Mouse (Mus musculus) urinary bladder, postnatal 14 days (tissue): Measurements from ENCODE around the gene Bckdha.

Experiments
- DNase-seq: peaks from one replicate; pipeline ENCODE4 v3.0.0; 2021; ENCODE audit warnings: low spot score

Gene Bckdha

DNA sequence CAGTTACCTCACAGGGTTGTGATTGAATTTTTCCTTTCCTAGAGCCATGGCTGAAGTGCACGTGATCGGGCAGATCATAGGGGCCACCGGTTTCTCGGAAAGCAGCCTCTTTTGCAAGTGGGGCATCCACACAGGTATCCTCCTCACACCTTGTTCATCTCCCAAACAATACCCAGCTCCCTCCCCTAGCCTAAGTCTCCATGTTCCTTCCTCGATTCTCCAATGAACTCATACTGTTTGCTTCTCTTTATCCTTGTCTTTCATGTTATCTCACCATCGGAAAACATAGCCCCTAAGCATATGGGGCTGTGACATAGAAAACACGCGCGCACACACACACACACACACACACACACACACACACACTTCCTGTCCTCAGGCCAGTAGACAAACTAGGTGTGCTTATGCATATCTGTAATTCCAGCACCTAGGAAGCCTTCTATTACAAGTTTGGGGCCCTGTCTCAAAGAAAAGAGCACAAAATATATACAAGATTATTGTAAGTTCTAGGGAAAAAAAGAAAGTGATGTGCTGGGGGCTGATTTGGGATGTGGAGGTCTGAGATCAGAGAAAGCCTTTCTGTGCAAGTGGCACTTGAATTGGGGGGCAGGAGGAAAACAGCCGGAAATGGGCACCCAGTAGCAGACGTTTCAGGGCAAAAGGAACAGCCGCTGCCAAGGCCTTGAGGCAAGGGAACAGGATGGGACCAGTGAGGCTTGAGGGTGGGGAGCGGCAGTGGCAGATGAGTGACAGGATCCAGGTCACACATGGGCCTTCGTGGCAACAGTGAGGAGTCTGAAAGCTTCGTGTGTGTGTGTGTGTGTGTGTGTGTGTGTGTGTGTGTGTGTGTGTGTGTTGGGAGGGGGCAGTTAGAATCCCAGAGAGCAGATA is 22.8 kb upstream of the Bckdha start:
- DNase-seq = no peak

DNA sequence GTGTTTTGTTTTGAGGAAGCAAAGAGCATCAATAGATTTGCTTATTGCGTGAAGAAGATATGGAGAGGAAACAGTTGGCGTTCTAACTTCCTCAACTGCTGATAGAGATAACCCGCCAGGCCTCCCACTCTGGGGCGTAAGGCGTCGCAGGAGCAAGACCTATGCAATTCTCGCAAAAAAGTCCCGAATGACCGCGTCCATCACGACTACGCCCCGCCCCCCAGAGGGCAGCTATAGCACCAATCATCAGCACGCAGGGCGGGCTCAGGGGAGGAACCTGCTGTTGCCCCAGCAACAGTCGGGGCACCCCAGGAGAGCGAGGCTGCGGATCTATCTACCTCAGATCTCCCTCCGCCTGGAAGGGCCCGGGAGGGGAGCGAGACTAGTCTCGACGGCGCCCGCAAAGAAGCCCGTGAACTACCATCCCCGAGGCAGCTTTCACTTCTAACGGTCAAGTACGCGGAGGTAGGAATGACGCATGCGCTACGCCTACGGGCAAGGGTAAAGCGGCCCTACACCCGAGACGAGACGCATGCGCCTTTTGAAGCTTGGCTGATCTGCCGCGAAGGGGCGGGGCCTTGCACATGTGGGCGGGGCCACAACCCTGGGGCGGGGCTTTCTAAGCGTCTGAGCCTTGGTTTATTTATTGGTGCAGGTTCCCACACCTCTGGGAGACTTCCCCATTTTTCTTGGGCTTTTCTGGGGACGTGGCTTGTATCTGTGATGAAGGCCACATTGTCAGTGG is 21.9 kb upstream of the Bckdha start, which contains the start of gene B9d2:
Gene B9d2, plus strand, starts transcription at position 267 of the 745 bp plus-strand sequence.
- DNase-seq = peak; percentile 97

DNA sequence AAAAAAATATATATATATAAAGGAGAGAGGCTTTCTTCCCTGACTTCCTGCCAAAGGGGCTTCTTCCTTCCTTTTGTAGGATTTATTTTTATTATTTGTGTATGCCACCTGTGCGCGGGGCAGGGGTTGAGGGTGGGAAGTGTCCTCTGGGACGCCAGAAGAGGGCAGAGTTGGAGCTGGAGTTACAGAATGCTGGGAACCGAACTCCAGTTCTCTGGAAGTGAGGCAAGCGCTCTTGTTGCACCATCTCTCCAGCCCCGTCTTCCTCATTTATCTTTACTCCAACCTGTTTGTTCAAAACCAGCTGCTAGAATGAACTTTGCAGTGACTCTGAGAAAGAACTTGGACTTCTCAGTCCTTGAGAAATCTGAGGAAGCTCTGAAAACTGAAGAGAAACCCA is 21.2 kb upstream of the Bckdha start:
- no peak for DNase-seq

DNA sequence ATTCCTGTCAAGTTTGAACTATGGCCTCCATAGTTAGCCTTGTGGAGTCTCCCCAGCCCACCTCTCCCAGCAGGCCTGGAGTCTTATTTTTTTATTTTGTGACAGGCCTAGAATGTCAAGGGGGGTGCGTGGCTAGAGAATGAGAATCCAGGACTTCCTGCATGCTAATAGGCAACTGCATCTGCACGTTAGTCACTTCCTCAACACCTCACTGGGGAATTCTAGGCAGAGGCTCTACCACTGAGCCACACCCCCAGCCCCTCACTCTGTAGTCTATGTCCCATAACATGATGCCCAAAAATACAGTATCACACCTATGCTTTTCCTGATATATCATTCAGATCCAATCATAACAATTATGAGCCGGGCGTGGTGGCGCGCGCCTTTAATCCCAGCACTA is 18.2 kb upstream of the Bckdha start:
- DNase-seq = no peak

DNA sequence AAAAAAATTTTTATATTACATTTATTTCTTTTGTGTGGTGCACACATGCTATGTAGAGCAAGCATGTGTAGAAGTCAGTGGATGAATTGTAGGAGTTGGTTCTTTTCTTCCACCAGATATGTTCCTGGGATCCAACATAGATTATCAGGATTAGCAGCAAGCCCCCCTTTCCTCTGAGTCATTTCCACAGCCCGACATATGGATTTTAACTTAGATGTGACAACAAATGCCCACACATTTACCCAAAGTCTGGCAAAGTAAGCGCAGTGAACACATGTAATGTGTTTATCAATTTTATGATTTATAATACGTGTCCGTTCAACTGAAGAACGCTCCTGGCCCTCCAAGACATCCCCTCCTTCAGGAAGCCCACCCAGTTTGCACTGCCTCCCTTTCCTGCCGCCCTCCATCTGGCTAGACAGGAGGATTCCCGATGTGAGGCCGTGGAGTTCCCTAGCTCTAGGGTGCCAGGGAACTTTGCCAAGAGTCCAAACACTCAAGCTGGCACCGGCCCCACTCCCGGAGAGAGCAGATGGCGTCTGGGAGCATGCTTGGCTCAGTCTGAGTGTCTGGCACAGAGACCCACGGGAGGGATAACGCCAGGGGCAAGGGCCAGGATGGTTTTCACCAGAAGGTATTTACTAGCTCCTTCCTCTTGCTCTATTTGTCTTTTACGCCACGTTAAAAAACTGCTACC is 17.5 kb upstream of the Bckdha start:
- peak; percentile 81 for DNase-seq

DNA sequence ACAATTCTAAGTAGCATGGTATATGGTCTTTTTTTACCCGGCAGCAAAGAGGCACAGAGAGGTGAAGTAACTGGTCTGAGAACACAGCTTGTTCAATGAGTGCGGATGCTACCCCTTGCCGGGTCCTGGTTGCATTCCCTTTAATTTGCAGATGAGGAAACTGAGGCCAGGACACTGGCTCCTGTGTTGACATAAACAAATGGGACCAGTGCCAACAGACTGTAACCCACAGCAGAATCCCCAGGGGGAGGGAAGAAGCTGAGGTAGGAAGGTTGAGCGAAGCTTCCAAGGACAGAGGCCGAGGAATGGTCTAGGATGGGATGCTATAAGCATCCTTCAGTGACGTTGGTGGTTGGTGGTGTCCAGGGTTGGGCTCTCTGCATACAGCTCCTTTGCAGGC is 16.6 kb upstream of the Bckdha start:
- DNase-seq = no peak

DNA sequence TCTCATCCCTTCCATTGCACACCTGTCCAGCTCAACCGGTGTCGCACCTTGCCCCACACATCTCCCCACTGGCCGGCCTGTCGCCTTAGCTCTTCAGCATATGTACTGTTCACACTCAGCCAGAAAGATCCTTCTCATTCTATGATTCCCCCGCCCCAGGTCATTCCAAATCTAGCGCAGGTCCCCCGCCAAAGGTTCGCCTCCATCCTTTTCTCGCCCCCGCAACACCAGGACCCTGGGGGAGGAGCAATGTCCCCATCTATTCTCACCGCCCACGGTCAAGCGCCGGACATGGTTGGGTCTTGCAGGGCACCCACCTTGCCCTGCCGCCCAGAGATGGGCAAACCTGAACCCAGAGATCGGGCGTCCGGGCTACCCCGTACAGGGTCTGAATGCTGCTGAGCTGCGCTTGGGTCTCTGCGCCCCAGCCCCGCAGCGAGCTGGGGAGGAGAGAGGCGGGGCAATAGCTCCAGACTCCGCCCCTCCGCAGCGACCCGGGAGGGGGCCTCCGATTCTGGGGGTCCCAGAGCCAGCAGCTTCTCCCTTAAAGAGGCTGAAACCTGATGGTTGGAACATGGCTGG is 16.0 kb upstream of the Bckdha start, which contains the start of gene Tmem91:
Gene Tmem91, minus strand, starts transcription at position 448 of the 582 bp plus-strand sequence.
- no peak for DNase-seq

DNA sequence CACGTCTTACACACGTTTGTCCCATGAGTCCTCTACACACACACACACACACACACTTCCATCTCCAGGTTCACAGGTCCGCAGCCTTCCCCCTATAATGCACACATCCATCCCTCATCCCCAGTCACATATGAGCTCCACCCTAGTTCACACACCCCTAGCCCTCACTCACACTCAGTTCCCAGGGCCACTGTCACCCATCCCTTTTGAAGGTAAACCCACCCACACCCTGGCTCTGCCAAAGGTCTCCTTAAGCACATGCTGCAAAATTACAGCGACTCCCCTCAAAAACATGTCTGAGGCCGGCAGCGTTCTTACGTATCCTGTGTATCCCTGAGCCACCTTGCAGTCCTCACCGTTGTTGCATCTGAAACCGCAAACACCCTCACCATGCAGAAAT is 15.5 kb upstream of the Bckdha start:
- no peak for DNase-seq

DNA sequence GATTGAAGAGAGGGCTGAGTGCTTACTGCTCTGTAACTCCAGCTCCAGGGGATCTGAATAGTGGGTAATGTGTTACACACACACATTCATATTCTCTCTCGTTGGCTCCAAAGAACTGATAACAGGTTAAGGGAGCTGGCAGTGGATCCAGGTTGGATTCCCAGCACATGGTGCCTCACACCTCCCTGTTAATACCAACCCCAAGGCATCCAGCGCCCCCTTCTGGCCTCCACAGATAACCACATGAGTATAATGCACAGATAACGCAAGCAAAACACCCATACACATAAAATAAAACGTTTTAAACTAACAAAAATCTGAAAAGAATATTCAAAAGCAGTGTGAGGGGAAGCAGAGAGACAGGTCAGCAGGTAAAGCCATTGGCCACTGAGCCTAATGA is 13.7 kb upstream of the Bckdha start:
- no peak for DNase-seq

DNA sequence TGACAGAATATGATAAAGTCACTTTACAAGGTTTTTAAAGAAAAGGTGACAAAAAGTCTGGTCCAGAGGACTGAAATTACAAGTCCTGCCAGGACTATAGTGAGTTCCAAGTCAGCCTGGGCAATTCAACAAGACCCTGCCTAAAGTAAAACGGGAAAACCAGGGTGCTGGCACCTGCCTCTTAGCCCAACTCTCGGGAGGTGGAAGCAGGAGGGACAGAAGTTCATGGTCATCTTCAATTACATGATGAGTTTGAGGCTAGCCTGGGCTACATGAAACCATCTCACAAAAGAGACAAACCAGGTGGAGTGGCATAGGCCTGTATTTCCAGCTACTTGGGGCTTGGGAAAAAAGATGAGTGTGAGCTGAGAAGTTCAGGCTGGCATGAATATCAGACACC is 12.9 kb upstream of the Bckdha start:
- no peak for DNase-seq

DNA sequence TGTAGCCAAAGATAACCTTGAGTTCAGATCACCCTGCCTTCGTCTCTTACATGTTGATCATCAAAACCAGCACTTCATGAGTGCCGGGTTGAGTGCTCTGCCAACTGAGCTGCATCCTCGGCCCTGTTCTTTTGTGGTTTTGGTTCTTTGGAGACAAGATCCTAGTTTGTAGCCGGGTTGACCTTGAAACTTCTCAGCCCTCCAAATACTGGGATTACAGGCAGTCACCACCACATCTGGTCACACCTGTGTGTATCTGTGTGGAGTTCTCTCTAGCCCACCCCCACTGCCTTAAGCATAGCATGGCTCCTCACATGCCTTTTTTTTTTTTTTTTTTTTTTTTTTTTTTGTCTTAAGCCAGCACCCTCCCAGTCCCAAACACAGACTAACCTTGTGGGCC is 11.3 kb upstream of the Bckdha start:
- no peak for DNase-seq

DNA sequence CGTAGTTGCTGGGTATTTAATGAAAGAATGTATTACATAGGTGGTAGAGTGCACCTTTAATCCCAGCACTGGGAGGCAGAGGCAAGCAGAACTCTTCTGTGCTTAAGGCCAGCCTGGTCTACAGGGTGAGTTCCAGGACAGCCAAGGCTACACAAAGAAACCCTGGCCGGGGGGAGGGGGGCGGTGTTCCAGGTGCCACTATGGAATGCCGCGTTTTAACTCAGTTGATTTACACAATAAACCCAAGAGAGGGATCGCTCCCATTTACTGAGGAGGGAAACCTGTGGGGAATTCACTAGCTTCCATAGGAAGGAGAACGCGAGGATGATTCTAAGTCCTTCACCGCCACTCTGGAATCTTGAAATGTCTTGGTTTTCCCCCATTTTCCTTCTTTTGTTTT is 10.8 kb upstream of the Bckdha start:
- no peak for DNase-seq

DNA sequence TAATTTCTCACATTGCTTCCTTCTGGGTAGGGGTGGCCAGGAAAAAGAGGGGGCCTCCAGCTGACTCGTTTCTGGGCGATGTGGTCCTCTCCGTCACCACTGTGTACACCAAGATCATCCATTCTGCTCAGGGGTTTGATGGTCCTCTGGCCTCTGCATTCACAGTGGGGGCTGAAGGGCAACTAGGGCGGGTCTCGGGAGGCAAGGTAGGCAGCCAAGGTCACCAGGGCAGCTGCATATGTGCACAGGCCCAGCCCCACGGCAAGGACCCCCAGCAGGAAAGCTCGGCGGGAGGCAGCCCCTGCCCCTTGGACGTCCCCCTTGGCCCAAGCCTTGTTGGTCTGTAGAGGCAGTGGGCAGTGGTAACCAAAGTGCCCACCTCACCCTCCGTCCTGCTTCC is 10.4 kb upstream of the Bckdha start:
- DNase-seq = no peak

DNA sequence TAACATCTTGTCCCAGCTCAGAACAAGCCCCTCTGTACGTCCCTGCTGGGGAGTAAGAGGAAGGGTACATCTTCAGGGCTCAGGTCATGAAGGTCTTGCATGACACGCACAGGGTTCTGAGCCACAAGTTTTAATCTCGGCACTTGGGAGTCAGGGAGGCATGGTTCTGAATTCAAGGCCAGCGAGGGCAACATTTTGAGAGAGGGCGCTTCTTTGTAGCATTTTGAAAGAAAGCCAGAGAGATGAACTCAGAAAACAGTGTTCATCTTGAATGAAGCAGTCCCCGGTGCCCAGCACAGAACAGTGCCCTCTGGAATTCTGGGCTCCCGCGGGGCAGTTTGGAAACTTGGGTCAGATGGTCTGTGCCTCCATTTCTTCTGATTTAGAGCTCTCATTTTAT is 7.6 kb upstream of the Bckdha start:
- DNase-seq = no peak

DNA sequence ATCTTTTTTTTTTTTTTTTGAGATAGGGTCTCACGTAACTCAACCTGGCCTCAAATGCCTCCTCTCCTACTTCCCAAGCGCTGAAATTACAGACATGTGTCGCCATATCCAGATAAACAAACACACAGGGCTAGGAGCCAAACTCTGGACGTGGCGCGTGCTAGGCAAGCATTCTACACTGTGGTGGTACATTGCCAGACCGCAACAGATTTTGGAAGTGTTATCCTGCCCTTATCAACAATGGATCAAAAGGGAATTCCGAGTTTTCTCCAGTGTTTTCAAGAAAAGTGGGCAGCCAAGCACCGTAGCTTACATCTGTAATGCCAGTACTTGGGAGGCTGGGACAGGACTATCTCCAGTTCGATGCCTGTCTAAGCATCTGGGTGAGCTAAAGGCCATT is 996 bp downstream of the Bckdha start:
- no peak for DNase-seq

DNA sequence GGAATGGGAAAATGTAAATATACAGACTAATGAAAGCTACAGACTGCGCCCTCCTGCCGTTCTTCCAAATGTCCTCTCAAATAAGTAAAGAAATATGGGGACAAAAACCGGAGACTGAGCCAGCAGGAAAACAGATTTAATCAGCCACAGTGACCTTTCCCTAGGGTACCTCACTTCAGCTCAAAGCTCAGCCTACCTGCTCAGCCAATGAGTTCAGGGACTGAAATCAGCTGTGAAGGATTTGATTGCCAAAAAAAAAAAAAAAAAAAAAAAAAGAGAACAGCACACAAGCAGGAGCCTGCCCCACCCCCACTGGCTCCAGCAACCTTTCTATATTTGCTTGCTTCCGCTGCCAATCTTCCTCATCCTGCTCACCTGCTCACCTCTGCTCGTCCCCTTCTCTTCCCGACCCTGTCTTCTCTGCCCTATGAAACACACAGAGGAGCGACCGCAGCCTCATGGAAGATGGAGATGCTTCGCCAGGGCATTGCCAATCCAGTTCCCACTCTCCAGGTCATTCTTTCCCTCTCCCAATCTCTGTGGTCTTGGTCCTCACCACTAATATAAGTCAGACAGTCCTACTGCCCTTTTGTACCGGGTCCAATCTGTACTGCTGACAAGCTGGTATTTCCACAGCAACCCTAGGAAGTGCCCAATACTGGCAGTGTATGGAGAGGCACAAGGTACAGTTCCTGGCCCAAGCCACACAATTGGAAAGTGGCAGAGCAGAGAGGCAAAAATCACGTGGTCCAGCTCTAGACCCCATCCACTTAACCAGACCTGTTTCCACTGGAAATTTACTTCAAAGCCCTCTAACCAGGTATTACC is 3.0 kb downstream of the Bckdha start:
- peak; percentile 46 for DNase-seq

DNA sequence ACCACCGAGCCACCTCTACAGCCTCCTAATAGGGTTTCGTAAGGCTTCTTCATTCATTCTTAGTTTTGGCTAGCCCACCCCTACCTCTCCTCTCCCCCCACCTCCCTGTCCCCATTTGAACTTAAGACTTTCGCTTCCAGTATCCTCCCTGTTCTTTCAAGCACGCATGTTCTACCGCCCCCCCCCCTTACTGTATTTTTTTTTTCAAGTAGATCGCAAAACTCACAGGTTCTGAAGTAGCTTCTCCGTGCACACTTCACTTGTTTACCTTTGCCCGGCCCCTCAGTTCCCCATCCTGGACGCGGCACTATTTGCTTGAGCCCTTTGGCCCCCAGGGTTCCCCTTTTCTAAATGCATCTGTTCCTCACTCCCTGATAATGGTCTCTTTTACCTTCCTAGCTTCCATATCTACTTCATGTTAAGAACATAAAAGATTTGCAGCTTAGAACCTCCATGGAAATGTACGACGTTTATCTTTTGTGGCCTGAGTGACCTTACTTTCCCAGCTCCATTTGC is 6.5 kb downstream of the Bckdha start:
- no peak for DNase-seq

DNA sequence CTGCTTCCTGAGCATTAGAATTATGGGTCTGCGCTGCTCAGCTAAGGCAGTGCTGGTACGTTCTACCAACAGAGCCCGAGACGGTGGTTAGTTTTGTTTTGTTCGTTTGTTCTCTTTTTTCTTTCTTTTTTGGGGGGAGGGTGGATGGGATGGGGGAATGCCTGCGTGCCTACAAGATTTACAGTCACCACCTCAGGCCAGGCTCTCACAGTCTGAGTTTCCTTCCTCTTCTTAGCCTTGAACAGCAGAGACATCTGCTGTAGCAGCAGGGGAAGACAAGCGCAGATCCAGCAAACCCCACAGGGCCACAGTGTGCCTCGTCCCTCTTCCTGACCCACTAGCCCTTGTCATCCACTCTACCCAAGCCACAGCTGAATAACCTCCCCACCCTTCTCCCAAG is 7.5 kb downstream of the Bckdha start:
- DNase-seq = no peak

DNA sequence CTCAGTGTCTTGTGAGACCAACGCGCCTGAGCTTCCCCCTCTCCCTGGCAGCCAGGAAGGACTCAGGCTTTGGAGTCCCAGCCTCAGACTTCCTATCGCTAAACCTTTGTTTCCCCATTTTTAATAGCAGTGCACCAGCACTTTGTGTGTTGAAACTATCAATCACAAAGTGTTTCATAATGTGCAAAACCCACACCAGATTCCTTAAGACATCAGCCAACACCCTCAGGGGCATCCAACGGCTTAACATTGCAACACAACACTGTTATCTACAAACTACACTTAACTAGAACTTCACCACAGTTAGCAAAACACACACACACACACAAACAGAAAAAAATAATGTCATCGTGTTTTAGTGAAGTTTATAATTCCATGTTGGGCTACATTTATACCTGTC is 8.9 kb downstream of the Bckdha start:
- no peak for DNase-seq

DNA sequence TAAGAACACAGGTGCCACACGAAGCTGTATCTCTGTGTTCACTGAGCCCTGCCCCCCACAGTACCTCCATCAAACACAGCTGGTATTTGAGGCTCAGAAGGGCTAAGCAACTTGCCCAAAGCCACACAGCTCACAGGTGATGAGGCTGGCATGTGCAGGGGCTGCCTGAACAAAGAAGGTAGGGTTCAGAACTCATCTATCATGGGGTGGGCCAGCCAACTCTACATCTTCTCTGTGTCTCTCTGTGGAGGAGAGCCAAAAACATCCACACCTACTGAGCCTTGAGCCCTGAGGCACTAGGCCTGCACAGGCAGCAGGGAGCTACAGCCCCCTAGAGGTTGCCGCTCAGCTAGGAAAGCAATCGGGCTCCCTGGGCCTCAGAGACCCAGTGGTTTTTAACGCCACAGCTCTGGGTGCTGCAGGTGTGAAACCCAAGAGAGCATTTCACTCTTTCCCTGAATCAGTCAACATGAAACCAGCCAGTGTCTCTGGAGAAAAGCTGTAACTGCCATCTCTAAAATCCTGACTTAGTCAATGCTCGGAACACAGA is 11.1 kb downstream of the Bckdha start:
- no peak for DNase-seq

DNA sequence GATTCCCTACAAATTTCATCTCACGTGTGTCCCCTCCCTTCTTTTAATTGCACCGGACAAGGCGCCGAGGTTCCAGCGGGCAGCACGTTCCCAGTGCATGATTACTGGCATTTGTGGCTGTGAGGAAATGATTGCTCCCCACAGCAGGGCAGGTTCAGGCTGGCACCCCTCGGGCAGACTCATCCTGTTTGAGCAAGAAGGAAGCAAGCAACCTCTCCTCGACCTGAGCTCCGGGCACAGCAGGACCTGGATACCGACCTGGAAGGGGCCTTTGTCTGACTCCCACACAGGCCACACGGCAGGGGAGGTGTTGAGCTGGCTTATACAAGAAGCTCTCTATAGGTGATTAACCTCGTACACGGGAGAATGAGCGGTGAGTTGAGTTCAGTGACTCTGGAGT is 13.7 kb downstream of the Bckdha start:
- DNase-seq = peak; percentile 59
